Mouse (Mus musculus): Measurements from ENCODE around the gene Wdr72.

DNA sequence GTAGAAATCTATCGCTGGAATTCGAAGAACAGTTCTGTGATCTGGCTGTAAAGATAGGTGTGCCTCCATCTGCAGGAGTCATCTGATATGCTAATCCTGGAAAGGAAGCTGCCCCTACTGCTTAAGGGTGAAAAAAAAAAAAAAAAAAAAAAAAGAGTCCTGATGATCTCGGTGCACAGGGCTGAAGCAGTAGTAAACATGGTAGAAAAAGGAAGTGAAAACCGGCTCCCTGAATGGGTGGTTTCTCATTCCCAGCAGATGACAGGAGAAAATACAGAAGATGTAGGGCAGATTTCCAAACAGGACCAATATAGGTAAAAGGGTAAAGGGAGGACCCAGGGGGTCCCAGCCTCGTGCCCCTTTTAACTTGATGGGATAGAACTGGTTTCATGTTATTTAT lies 16.1 kb downstream of the Wdr72 start:
- TF ChIP-seq CTCF (IDR thresholded peaks at IDR 0.05; ENCODE audit: low read depth) (no peak), EP300 (IDR thresholded peaks at IDR 0.05; ENCODE audit: low read depth) (no peak)
